Mouse (Mus musculus) liver, postnatal 0 days (tissue): ENCODE results near the gene Zswim7.

Source experiments
- CTCF ChIP-seq: sonication (generic); IDR thresholded peaks from 2 replicates; pipeline ENCODE4 v1.5.1; 2016; ENCODE audit warnings: antibody characterized with exemption, low read depth
- EP300 ChIP-seq: IDR thresholded peaks from 2 replicates; pipeline ENCODE4 v1.6.1; 2016; ENCODE audit warnings: antibody characterized with exemption, low read depth, mild to moderate bottlenecking

DNA sequence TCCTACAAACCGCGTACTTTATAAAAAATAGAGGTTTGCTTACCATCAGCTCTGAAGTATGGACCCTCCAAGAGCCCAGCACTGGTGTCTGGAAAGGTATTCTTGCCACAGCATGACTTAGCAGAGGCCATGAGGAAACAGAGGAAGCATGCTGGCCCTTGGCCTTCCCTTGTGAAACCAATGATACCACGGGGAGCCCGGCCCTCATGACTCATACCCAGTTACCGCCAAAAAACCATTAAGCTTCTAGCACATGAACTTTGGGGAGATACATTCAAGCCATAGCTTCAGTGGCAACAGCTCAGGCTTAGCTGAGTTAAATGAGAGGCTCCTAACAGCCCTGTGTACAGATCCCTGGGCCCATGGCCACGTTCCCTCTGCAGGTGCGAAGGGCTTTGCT lies 57.2 kb downstream of the Zswim7 start:
- TF ChIP-seq EP300 (no peak), CTCF (no peak)
